Mouse (Mus musculus): ENCODE data around the gene Ripk4. TPM values are rescaled to one million over a fixed set of nuclear protein-coding genes. Genes with fewer than 3 reads are reported as not detected.

Gene Ripk4
- 1.8 TPM for polyA plus RNA-seq (2014; fragmentation: Illumina TruSeq; extraction: RNeasy Lipid Tissue Mini Kit (QIAGEN cat#74804); ENCODE audit: low read depth, low replicate concordance)

GRCm38 (mm10) chr16:97763061-97763989, at the start of gene Ripk4:
TSS of gene Ripk4 (minus strand) at chr16:97763787.

Other genes with a start within 250 kb of the Ripk4 start
- not detected for gene Fam3b, start 249.0 kb downstream of the Ripk4 start, polyA plus RNA-seq (2014; fragmentation: Illumina TruSeq; extraction: RNeasy Lipid Tissue Mini Kit (QIAGEN cat#74804); ENCODE audit: low read depth, low replicate concordance)
- 3.5 TPM for gene Tmprss2, start 152.6 kb downstream of the Ripk4 start, polyA plus RNA-seq (2014; fragmentation: Illumina TruSeq; extraction: RNeasy Lipid Tissue Mini Kit (QIAGEN cat#74804); ENCODE audit: low read depth, low replicate concordance)
- 2.0 TPM for gene Prdm15, start 88.1 kb upstream of the Ripk4 start, polyA plus RNA-seq (2014; fragmentation: Illumina TruSeq; extraction: RNeasy Lipid Tissue Mini Kit (QIAGEN cat#74804); ENCODE audit: low read depth, low replicate concordance)
- 59.1 TPM for gene C2cd2, start 198.8 kb upstream of the Ripk4 start, polyA plus RNA-seq (2014; fragmentation: Illumina TruSeq; extraction: RNeasy Lipid Tissue Mini Kit (QIAGEN cat#74804); ENCODE audit: low read depth, low replicate concordance)
- gene Zbtb21, start 198.8 kb upstream of the Ripk4 start, polyA plus RNA-seq (2014; fragmentation: Illumina TruSeq; extraction: RNeasy Lipid Tissue Mini Kit (QIAGEN cat#74804); ENCODE audit: low read depth, low replicate concordance), result 3.5 TPM
- gene B230307C23Rik, start 233.5 kb upstream of the Ripk4 start, polyA plus RNA-seq (2014; fragmentation: Illumina TruSeq; extraction: RNeasy Lipid Tissue Mini Kit (QIAGEN cat#74804); ENCODE audit: low read depth, low replicate concordance), result 13.4 TPM

Measured in liver, adult 10 weeks (tissue).